Mouse (Mus musculus): ENCODE data around the gene Galnt10. TPM values are rescaled to one million over a fixed set of nuclear protein-coding genes. Genes with fewer than 3 reads are reported as not detected.

Gene Galnt10
- total and polyA plus RNA-seq, 3 experiments: 0.07 to 0.85 TPM; not detected in 1

- Histone ChIP-seq H3K36me3 (replicated peaks in 1 of 2; ENCODE audit: control insufficient read depth in 1 of 2, insufficient read depth in 1 of 2, low read length in 1 of 2) (no peaks in the 10 kb centered on the region), H3K4me2 (ENCODE audit: insufficient read depth, low read depth, poor library complexity, severe bottlenecking) (no peak overlapping the region), H3K27me3 (replicated peaks) (peaks cover 90% of the 10 kb centered on the region), H3K79me2 (replicated peaks; ENCODE audit: control insufficient read depth, extremely low read depth, insufficient read depth, poor library complexity, severe bottlenecking) (no peaks in the 10 kb centered on the region), H3K27ac (ENCODE audit: insufficient read depth, low read depth) (no peak overlapping the region), H3K9me3 (replicated peaks; ENCODE audit: low read length) (no peaks in the 10 kb centered on the region), H3K4me1 (ENCODE audit: control insufficient read depth in 1 of 2, insufficient read depth in 2 of 2) (no peaks in the 10 kb centered on the region), H3K4me3 (replicated peaks in 1 of 3; ENCODE audit: low read depth in 2 of 3, low read length in 2 of 3, poor library complexity in 1 of 3) (no peak overlapping the region), H3K9ac (ENCODE audit: insufficient read depth, low read depth) (no peak overlapping the region)
- DNase-seq (ENCODE audit: extremely low read depth): no peak
- in situ Hi-C loops (cut with MboI; ENCODE audit: low pct_ligation_motif_present, low pct_unique_long_range_greater_than_20kb, low sequenced_read_pairs): no loop called here
- dilution Hi-C loops (cut with MboI; ENCODE audit: extremely low pct_ligation_motif_present, extremely low pct_unique_long_range_greater_than_20kb, low sequenced_read_pairs): no loop called here
- no peak for TF ChIP-seq CHD1 (IDR thresholded peaks at IDR 0.05; ENCODE audit: low read depth, low read length)
Measured at GRCm38 (mm10) chr11:57835931-57836330, 190.7 kb downstream of the Galnt10 start.

- Histone ChIP-seq H3K9ac (ENCODE audit: insufficient read depth, low read depth) (no peak overlapping the region), H3K27me3 (replicated peaks) (peaks cover 90% of the 10 kb centered on the region), H3K4me2 (ENCODE audit: insufficient read depth, low read depth, poor library complexity, severe bottlenecking) (no peak overlapping the region), H3K4me3 (replicated peaks in 1 of 3; ENCODE audit: low read depth in 2 of 3, low read length in 2 of 3, poor library complexity in 1 of 3) (no peak overlapping the region), H3K27ac (ENCODE audit: insufficient read depth, low read depth) (no peak overlapping the region), H3K79me2 (replicated peaks; ENCODE audit: control insufficient read depth, extremely low read depth, insufficient read depth, poor library complexity, severe bottlenecking) (no peaks in the 10 kb centered on the region), H3K4me1 (ENCODE audit: control insufficient read depth in 1 of 2, insufficient read depth in 2 of 2) (no peaks in the 10 kb centered on the region), H3K36me3 (replicated peaks in 1 of 2; ENCODE audit: control insufficient read depth in 1 of 2, insufficient read depth in 1 of 2, low read length in 1 of 2) (no peaks in the 10 kb centered on the region), H3K9me3 (replicated peaks; ENCODE audit: low read length) (no peaks in the 10 kb centered on the region)
- in situ Hi-C loops (cut with MboI; ENCODE audit: low pct_ligation_motif_present, low pct_unique_long_range_greater_than_20kb, low sequenced_read_pairs) (no loop called here), dilution Hi-C loops (cut with MboI; ENCODE audit: extremely low pct_ligation_motif_present, extremely low pct_unique_long_range_greater_than_20kb, low sequenced_read_pairs) (no loop called here)
- TF ChIP-seq GABPA (IDR thresholded peaks at IDR 0.05; ENCODE audit: insufficient replicate concordance, low read depth, low read length) (no peak), JUND (conservative IDR thresholded peaks at IDR 0.05; ENCODE audit: low read depth, low read length) (no peak), SMC3 (IDR thresholded peaks at IDR 0.05; ENCODE audit: low read depth, low read length) (no peak), MAFK (IDR thresholded peaks at IDR 0.05; ENCODE audit: insufficient replicate concordance, low read length) (no peak), UBTF (IDR thresholded peaks at IDR 0.05; ENCODE audit: low read depth, low read length) (no peak), HCFC1 (IDR thresholded peaks at IDR 0.05; ENCODE audit: low read depth, low read length) (no peak), MXI1 (IDR thresholded peaks at IDR 0.05; ENCODE audit: low read depth, low read length) (no peak), RCOR1 (conservative IDR thresholded peaks at IDR 0.05; ENCODE audit: low read depth, low read length) (no peak), TBP (conservative IDR thresholded peaks at IDR 0.05; ENCODE audit: low read depth, low read length) (no peak), MEF2A (IDR thresholded peaks at IDR 0.05; ENCODE audit: borderline replicate concordance, low read depth, low read length) (no peak), RAD21 (IDR thresholded peaks at IDR 0.05; ENCODE audit: low read depth, low read length) (no peak), JUN (IDR thresholded peaks at IDR 0.05; ENCODE audit: insufficient read depth, low read depth, low read length) (no peak), CHD1 (IDR thresholded peaks at IDR 0.05; ENCODE audit: low read depth, low read length) (no peak), CTCF (conservative IDR thresholded peaks at IDR 0.05 in 1 of 2, IDR thresholded peaks at IDR 0.05 in 1 of 2; ENCODE audit: low read depth in 2 of 2, low read length in 2 of 2) (no peak), ELF1 (IDR thresholded peaks at IDR 0.05; ENCODE audit: low read depth, low read length) (no peak)
- DNase-seq (ENCODE audit: extremely low read depth): no peak
Measured at GRCm38 (mm10) chr11:57836401-57836800, 191.2 kb downstream of the Galnt10 start.

Other genes with a start within 250 kb of the Galnt10 start
- gene Fam114a2, start 126.8 kb upstream of the Galnt10 start, total RNA-seq (2012; rRNA removed): 42.0 and 54.3 TPM in 2 replicates
- gene Fam114a2, start 126.8 kb upstream of the Galnt10 start, total RNA-seq (2014; rRNA removed): 65.9 and 66.4 TPM in 2 replicates
- gene Fam114a2, start 126.8 kb upstream of the Galnt10 start, polyA plus RNA-seq (2012; ENCODE audit: insufficient read length, low read depth): 47.9 and 49.8 TPM in 2 replicates
- gene Mfap3, start 126.8 kb upstream of the Galnt10 start, total RNA-seq (2012; rRNA removed): 22.6 TPM in 2 replicates
- 25.0 and 27.0 TPM in 2 replicates for gene Mfap3, start 126.8 kb upstream of the Galnt10 start, total RNA-seq (2014; rRNA removed)
- 28.5 and 32.2 TPM in 2 replicates for gene Mfap3, start 126.8 kb upstream of the Galnt10 start, polyA plus RNA-seq (2012; ENCODE audit: insufficient read length, low read depth)
- 23.1 and 28.0 TPM in 2 replicates for gene Sap30l, start 156.2 kb downstream of the Galnt10 start, total RNA-seq (2012; rRNA removed)
- 16.8 and 17.1 TPM in 2 replicates for gene Sap30l, start 156.2 kb downstream of the Galnt10 start, total RNA-seq (2014; rRNA removed)
- gene Sap30l, start 156.2 kb downstream of the Galnt10 start, polyA plus RNA-seq (2012; ENCODE audit: insufficient read length, low read depth): 20.8 and 23.0 TPM in 2 replicates
- not detected in 2 replicates for gene Hand1, start 187.4 kb downstream of the Galnt10 start, total RNA-seq (2012; rRNA removed)
- not detected in 2 replicates for gene Hand1, start 187.4 kb downstream of the Galnt10 start, total RNA-seq (2014; rRNA removed)
- not detected in 2 replicates for gene Hand1, start 187.4 kb downstream of the Galnt10 start, polyA plus RNA-seq (2012; ENCODE audit: insufficient read length, low read depth)